Mouse (Mus musculus) layer of hippocampus, adult 2 months (tissue): ENCODE measurements around the gene Hebp1. TPM values are rescaled to one million over a fixed set of nuclear protein-coding genes. Genes with fewer than 3 reads are reported as not detected.

ENCODE experiments used
- DNase-seq, 2 experiments: peaks; one replicate each; pipeline ENCODE4 v3.0.0; 2022; ENCODE audit warnings: low spot score in 2 of 2
- H3K27ac ChIP-seq: fragments of 200-600 bp; 2 replicates; pipeline ENCODE4 v1.8.1; 2022
- H3K4me3 ChIP-seq: fragments of 200-600 bp; 2 replicates; pipeline ENCODE4 v1.8.1; 2022; ENCODE audit warnings: mild to moderate bottlenecking
- CTCF ChIP-seq: fragments of 200-600 bp; conservative IDR thresholded peaks from 2 replicates; pipeline ENCODE4 v1.8.1; 2022; ENCODE audit warnings: antibody characterized with exemption, mild to moderate bottlenecking, moderate library complexity
- total RNA-seq, 2 experiments: library from RNA; stranded (reverse); gene quantifications; 2 replicates each; pipeline ENCODE4 v1.2.3; 2021

The Hebp1 gene
- total RNA-seq, 2 experiments from 2014 or later = 74.1 to 79.1 TPM

GRCm38 (mm10) chr6:135191906-135192305, 5.9 kb downstream of the Hebp1 start:
- no peak for DNase-seq
- TF ChIP-seq CTCF = no peak
- no peak overlapping the region for H3K4me3 ChIP-seq
- H3K27ac ChIP-seq = no peak overlapping the region

- no peak for TF ChIP-seq CTCF
Measured at GRCm38 (mm10) chr6:135190122-135190521, 7.7 kb downstream of the Hebp1 start.

GRCm38 (mm10) chr6:135188629-135189028, 9.2 kb downstream of the Hebp1 start:
- H3K4me3 ChIP-seq = no peak overlapping the region
- TF ChIP-seq CTCF = no peak
- DNase-seq = no peak
- H3K27ac ChIP-seq = no peak overlapping the region

More at GRCm38 (mm10) chr6:135190122-135190521, 7.7 kb downstream of the Hebp1 start:
- Histone ChIP-seq H3K27ac (no peak overlapping the region), H3K4me3 (no peak overlapping the region)
- no peak for DNase-seq

GRCm38 (mm10) chr6:135187076-135187917, 10.5 kb downstream of the Hebp1 start:
- Histone ChIP-seq H3K4me3 (no peak overlapping the region), H3K27ac (no peak overlapping the region)
- TF ChIP-seq CTCF = no peak
- no peak for DNase-seq

GRCm38 (mm10) chr6:135183961-135184360, 13.9 kb downstream of the Hebp1 start:
- Histone ChIP-seq H3K4me3 (no peak overlapping the region), H3K27ac (no peak overlapping the region)
- peak; percentile 62 for TF ChIP-seq CTCF
- no peak for DNase-seq

- H3K4me3 ChIP-seq = no peak overlapping the region
- no peak for DNase-seq
Measured at GRCm38 (mm10) chr6:135182925-135183324, 14.9 kb downstream of the Hebp1 start.

GRCm38 (mm10) chr6:135178599-135178998, 19.2 kb downstream of the Hebp1 start:
- DNase-seq = no peak
- TF ChIP-seq CTCF = no peak
- H3K27ac ChIP-seq = no peak overlapping the region
- no peak overlapping the region for H3K4me3 ChIP-seq

More at GRCm38 (mm10) chr6:135182925-135183324, 14.9 kb downstream of the Hebp1 start:
- no peak overlapping the region for H3K27ac ChIP-seq
- 0 out of 2 replicates have a peak, but pooled peaks have one; percentile 30 for TF ChIP-seq CTCF

- DNase-seq = no peak
- TF ChIP-seq CTCF = no peak
- Histone ChIP-seq H3K4me3 (no peak overlapping the region), H3K27ac (no peak overlapping the region)
Measured at GRCm38 (mm10) chr6:135177271-135177670, 20.6 kb downstream of the Hebp1 start.

- H3K27ac ChIP-seq = peak overlapping the region; percentile 72; the same call in 1 of the 2 replicates
- H3K4me3 ChIP-seq = no peak overlapping the region
- no peak for DNase-seq
- no peak for TF ChIP-seq CTCF
Measured at GRCm38 (mm10) chr6:135175014-135175413, 22.8 kb downstream of the Hebp1 start.

GRCm38 (mm10) chr6:135171736-135172135, 26.1 kb downstream of the Hebp1 start:
- DNase-seq = no peak
- no peak overlapping the region for H3K4me3 ChIP-seq
- no peak overlapping the region for H3K27ac ChIP-seq
- no peak for TF ChIP-seq CTCF

- Histone ChIP-seq H3K4me3 (no peak overlapping the region), H3K27ac (no peak overlapping the region)
- no peak for TF ChIP-seq CTCF
- no peak for DNase-seq
Measured at GRCm38 (mm10) chr6:135169246-135169645, 28.6 kb downstream of the Hebp1 start.

GRCm38 (mm10) chr6:135168471-135168870, 29.4 kb downstream of the Hebp1 start:
- no peak for DNase-seq
- H3K4me3 ChIP-seq = peak overlapping the region; percentile 94
- TF ChIP-seq CTCF = no peak
- peak overlapping the region; percentile 99 for H3K27ac ChIP-seq

GRCm38 (mm10) chr6:135167380-135168311, 30.2 kb downstream of the Hebp1 start:
- TF ChIP-seq CTCF = no peak
- peak overlapping the region; percentile 99 for H3K27ac ChIP-seq
- H3K4me3 ChIP-seq = peak overlapping the region; percentile 94
- peak; percentile 80 to 87 for DNase-seq
